Mouse (Mus musculus): ENCODE data around the gene Pard6a. TPM values are rescaled to one million over a fixed set of nuclear protein-coding genes. Genes with fewer than 3 reads are reported as not detected.

Pard6a gene
- polyA plus RNA-seq, 2 experiments from 2014 or later: 10.1 to 13.9 TPM

Other genes with a start within 250 kb of the Pard6a start
- gene Tppp3, start 229.6 kb upstream of the Pard6a start, polyA plus RNA-seq (2017; shearing (Covaris generic)): 1 to 10 TPM; 1.2 to 1.4 TPM
- 1 to 10 TPM in 1 of 2 experiments, under 1 TPM in 1; 0.97 to 1.5 TPM for gene Zdhhc1, start 204.2 kb upstream of the Pard6a start, polyA plus RNA-seq (2017; shearing (Covaris generic))
- not detected for gene Hsd11b2, start 182.4 kb upstream of the Pard6a start, polyA plus RNA-seq (2017; shearing (Covaris generic))
- gene Atp6v0d1, start 135.1 kb upstream of the Pard6a start, polyA plus RNA-seq (2017; shearing (Covaris generic)): 10 to 100 TPM; 33.7 to 36.8 TPM
- 10 to 100 TPM in 1 of 2 experiments, 1 to 10 TPM in 1; 7.8 to 12.6 TPM for gene Ripor1, start 95.9 kb upstream of the Pard6a start, polyA plus RNA-seq (2017; shearing (Covaris generic))
- 10 to 100 TPM; 53.5 to 69.1 TPM for gene Ctcf, start 64.6 kb upstream of the Pard6a start, polyA plus RNA-seq (2017; shearing (Covaris generic))
- gene Agrp, start 63.8 kb upstream of the Pard6a start, polyA plus RNA-seq (2017; shearing (Covaris generic)): 1 to 10 TPM in 1 of 2 experiments, under 1 TPM in 1; 0.99 to 2.3 TPM
- gene Carmil2, start 14.9 kb upstream of the Pard6a start, polyA plus RNA-seq (2017; shearing (Covaris generic)): 1 to 10 TPM; 5.0 to 8.1 TPM
- gene Acd, start within 50 bp of the Pard6a start, polyA plus RNA-seq (2017; shearing (Covaris generic)): 100 to 1,000 TPM in 1 of 2 experiments, 10 to 100 TPM in 1; 70.0 to 102 TPM
- gene 4933405L10Rik, start 6.5 kb downstream of the Pard6a start, polyA plus RNA-seq (2017; shearing (Covaris generic)): not detected
- gene Enkd1, start 7.1 kb downstream of the Pard6a start, polyA plus RNA-seq (2017; shearing (Covaris generic)): 1 to 10 TPM; 2.7 to 2.8 TPM
- gene Gfod2, start 57.5 kb downstream of the Pard6a start, polyA plus RNA-seq (2017; shearing (Covaris generic)): 1 to 10 TPM; 2.6 to 3.7 TPM
- 1 to 10 TPM; 7.6 to 10.0 TPM for gene Ranbp10, start 126.2 kb downstream of the Pard6a start, polyA plus RNA-seq (2017; shearing (Covaris generic))
- under 1 TPM in 1 of 2 experiments, not detected in 1; 0.19 TPM for gene Tsnaxip1, start 126.6 kb downstream of the Pard6a start, polyA plus RNA-seq (2017; shearing (Covaris generic))
- 10 to 100 TPM; 14.1 to 23.3 TPM for gene Cenpt, start 152.1 kb downstream of the Pard6a start, polyA plus RNA-seq (2017; shearing (Covaris generic))
- gene Thap11, start 154.0 kb downstream of the Pard6a start, polyA plus RNA-seq (2017; shearing (Covaris generic)): 1 to 10 TPM; 4.5 to 6.0 TPM
- 10 to 100 TPM in 1 of 2 experiments, 1 to 10 TPM in 1; 9.9 to 48.7 TPM for gene Nutf2, start 159.4 kb downstream of the Pard6a start, polyA plus RNA-seq (2017; shearing (Covaris generic))
- gene Edc4, start 179.7 kb downstream of the Pard6a start, polyA plus RNA-seq (2017; shearing (Covaris generic)): 10 to 100 TPM; 30.2 to 66.0 TPM
- 1 to 10 TPM in 1 of 2 experiments, not detected in 1; 1.5 TPM for gene Nrn1l, start 192.4 kb downstream of the Pard6a start, polyA plus RNA-seq (2017; shearing (Covaris generic))
- 10 to 100 TPM; 10.6 to 18.1 TPM for gene Pskh1, start 199.3 kb downstream of the Pard6a start, polyA plus RNA-seq (2017; shearing (Covaris generic))
- gene Ctrl, start 232.7 kb downstream of the Pard6a start, polyA plus RNA-seq (2017; shearing (Covaris generic)): 1 to 10 TPM; 1.6 to 3.6 TPM
- 100 to 1,000 TPM; 339 to 391 TPM for gene Psmb10, start 237.3 kb downstream of the Pard6a start, polyA plus RNA-seq (2017; shearing (Covaris generic))
- under 1 TPM in 1 of 2 experiments, not detected in 1; 0.40 TPM for gene Lcat, start 242.2 kb downstream of the Pard6a start, polyA plus RNA-seq (2017; shearing (Covaris generic))